Mouse (Mus musculus): ENCODE data around the gene Defb10. TPM values are rescaled to one million over a fixed set of nuclear protein-coding genes. Genes with fewer than 3 reads are reported as not detected.

Gene Defb10
- 0.50 TPM in 1 of 2 replicates, not detected in the other for polyA plus RNA-seq (2012; rRNA removed)

DNA sequence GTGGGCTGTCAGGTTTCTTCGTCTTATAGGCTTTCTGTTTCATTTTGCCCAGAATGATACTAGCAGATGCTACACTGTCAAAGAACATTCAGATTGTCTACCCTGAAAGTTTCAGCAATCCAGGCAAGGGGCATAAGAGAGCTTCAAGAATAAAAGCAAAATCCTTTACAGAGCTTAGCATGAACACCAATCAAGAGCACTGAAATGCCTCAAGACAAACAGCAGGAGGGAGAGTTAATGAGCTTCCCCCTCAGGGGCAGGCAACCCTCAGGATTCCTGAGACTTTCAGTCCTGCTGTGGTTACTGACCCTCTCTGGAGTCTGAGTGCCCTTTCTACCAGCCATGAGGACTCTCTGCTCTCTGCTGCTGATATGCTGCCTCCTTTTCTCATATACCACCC lies at the start of gene Defb10:
Defb10 (plus strand) TSS at position 316 of the 400 bp plus-strand sequence.

GRCm38 (mm10) chr8:21885321-21885720 lies 26.6 kb downstream of the Defb10 start, which contains the start of gene Defb9:
TSS of gene Defb9 (minus strand) at chr8:21885421.

DNA sequence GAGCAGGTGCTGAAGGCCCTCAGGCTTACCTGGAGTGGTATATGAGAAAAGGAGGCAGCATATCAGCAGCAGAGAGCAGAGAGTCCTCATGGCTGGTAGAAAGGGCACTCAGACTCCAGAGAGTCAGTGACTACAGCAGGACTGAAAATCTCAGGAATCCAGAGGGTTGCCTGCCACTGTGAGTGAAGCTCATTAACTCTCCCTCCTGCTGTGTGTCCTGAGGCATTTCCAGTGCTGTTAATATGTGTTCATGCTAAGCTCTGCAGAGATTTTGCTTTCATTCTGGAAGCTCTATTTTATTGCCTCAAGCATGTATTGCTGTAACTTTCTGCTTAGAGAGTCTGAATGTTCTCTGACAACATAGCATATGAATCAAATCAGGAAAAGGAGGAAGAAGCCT lies 47.6 kb downstream of the Defb10 start, which contains the start of gene Defb11:
Defb11 (minus strand) TSS at position 123 of the 400 bp plus-strand sequence.

Other genes starting within 250 kb of the Defb10 start
- not detected in 2 replicates for gene Defa26, start 240.7 kb upstream of the Defb10 start, polyA plus RNA-seq (2012; rRNA removed)
- not detected in 2 replicates for gene Defa17, start 203.1 kb upstream of the Defb10 start, polyA plus RNA-seq (2012; rRNA removed)
- not detected in 2 replicates for gene Defa34, start 193.1 kb upstream of the Defb10 start, polyA plus RNA-seq (2012; rRNA removed)
- gene AY761184, start 155.3 kb upstream of the Defb10 start, polyA plus RNA-seq (2012; rRNA removed) = not detected in 2 replicates
- not detected in 2 replicates for gene Defa24, start 124.4 kb upstream of the Defb10 start, polyA plus RNA-seq (2012; rRNA removed)
- not detected in 2 replicates for gene Defb50, start 35.4 kb upstream of the Defb10 start, polyA plus RNA-seq (2012; rRNA removed)
- gene Defb2, start 19.0 kb upstream of the Defb10 start, polyA plus RNA-seq (2012; rRNA removed) = not detected in 2 replicates
- gene Defb9, start 26.5 kb downstream of the Defb10 start, polyA plus RNA-seq (2012; rRNA removed) = not detected in 2 replicates
- 12.3 and 15.2 TPM in 2 replicates for gene Defb11, start 47.5 kb downstream of the Defb10 start, polyA plus RNA-seq (2012; rRNA removed)
- gene Defb15, start 73.8 kb downstream of the Defb10 start, polyA plus RNA-seq (2012; rRNA removed) = not detected in 2 replicates
- gene Defb35, start 79.5 kb downstream of the Defb10 start, polyA plus RNA-seq (2012; rRNA removed) = not detected in 2 replicates
- not detected in 2 replicates for gene Defb13, start 87.9 kb downstream of the Defb10 start, polyA plus RNA-seq (2012; rRNA removed)
- not detected in 2 replicates for gene Fam90a1a, start 99.8 kb downstream of the Defb10 start, polyA plus RNA-seq (2012; rRNA removed)
- not detected in 2 replicates for gene Ccdc70, start 110.9 kb downstream of the Defb10 start, polyA plus RNA-seq (2012; rRNA removed)
- gene Atp7b, start 201.4 kb downstream of the Defb10 start, polyA plus RNA-seq (2012; rRNA removed) = 2.2 TPM in 2 replicates
- gene Alg11, start 201.8 kb downstream of the Defb10 start, polyA plus RNA-seq (2012; rRNA removed) = 9.7 TPM in 2 replicates